Mouse (Mus musculus) kidney, embryonic 15.5 days (tissue): ENCODE measurements around the gene Ddi2. TPM values are rescaled to one million over a fixed set of nuclear protein-coding genes. Genes with fewer than 3 reads are reported as not detected.

Source experiments
- ATAC-seq: fragments of 200-750 bp; cut with Nextera tagmentation; replicated peaks from 2 replicates; pipeline ENCODE4 v1.8.0; 2017; ENCODE audit warnings: moderate TSS enrichment; ENCODE audit not compliant: low FRiP score
- H3K27ac ChIP-seq: fragments of 300-500 bp; sonication (generic); 2 replicates; pipeline ENCODE4 v1.5.1; 2015; ENCODE audit warnings: mild to moderate bottlenecking, inconsistent platforms
- H3K27me3 ChIP-seq: fragments of 300-500 bp; sonication (generic); 2 replicates; pipeline ENCODE4 v1.6.1; 2015; ENCODE audit warnings: inconsistent platforms
- H3K36me3 ChIP-seq: fragments of 300-500 bp; sonication (generic); 2 replicates; pipeline ENCODE4 v1.6.1; 2015; ENCODE audit warnings: inconsistent platforms
- H3K4me1 ChIP-seq: fragments of 300-500 bp; sonication (generic); 2 replicates; pipeline ENCODE4 v1.6.1; 2015; ENCODE audit warnings: inconsistent platforms
- H3K4me2 ChIP-seq: fragments of 300-500 bp; sonication (generic); 2 replicates; pipeline ENCODE4 v1.6.1; 2015; ENCODE audit warnings: moderate library complexity, mild to moderate bottlenecking, inconsistent platforms
- H3K4me3 ChIP-seq: fragments of 300-500 bp; sonication (generic); replicated peaks from 2 replicates; pipeline ENCODE4 v1.5.1; 2015; ENCODE audit warnings: mild to moderate bottlenecking, inconsistent platforms
- H3K9ac ChIP-seq: fragments of 300-500 bp; sonication (generic); 2 replicates; pipeline ENCODE4 v1.6.1; 2015; ENCODE audit warnings: mild to moderate bottlenecking, inconsistent platforms
- H3K9me3 ChIP-seq: fragments of 300-500 bp; sonication (generic); replicated peaks from 2 replicates; pipeline ENCODE4 v1.6.1; 2016; ENCODE audit warnings: inconsistent platforms
- WGBS: fragments of 180-500 bp; shearing (Covaris S2); methylation state at CpG from one replicate; pipeline ENCODE4 v1.1.7; 2015; ENCODE audit warnings: mixed read lengths; 5-methylcytosine and 5-hydroxymethylcytosine counted together
- polyA plus RNA-seq: library from polyadenylated mRNA; unstranded; fragments of >200 nt; fragmentation: Nextera tagmentation; extraction: Ambion mirVana; gene quantifications from 2 replicates; pipeline ENCODE4 v1.2.1, GENCODE M21; 2015

Ddi2 gene
- polyA plus RNA-seq, 1 experiment from 2014 or later, result 21.8 TPM

- H3K9me3 ChIP-seq, result no peaks in the 10 kb centered on the region
- H3K4me2 ChIP-seq, result no peak overlapping the region
- peaks cover 30% of the 10 kb centered on the region for H3K36me3 ChIP-seq
- ATAC-seq, result no peak
- 68% methylated on average over 6 of the region's 6 CpGs for WGBS
- H3K27ac ChIP-seq, result no peak overlapping the region
- no peak overlapping the region for H3K4me3 ChIP-seq
- no peaks in the 10 kb centered on the region for H3K4me1 ChIP-seq
- H3K9ac ChIP-seq, result no peak overlapping the region
- no peaks in the 10 kb centered on the region for H3K27me3 ChIP-seq
Observed at GRCm38 (mm10) chr4:141758874-141759542, 35.8 kb upstream of the Ddi2 start.

DNA sequence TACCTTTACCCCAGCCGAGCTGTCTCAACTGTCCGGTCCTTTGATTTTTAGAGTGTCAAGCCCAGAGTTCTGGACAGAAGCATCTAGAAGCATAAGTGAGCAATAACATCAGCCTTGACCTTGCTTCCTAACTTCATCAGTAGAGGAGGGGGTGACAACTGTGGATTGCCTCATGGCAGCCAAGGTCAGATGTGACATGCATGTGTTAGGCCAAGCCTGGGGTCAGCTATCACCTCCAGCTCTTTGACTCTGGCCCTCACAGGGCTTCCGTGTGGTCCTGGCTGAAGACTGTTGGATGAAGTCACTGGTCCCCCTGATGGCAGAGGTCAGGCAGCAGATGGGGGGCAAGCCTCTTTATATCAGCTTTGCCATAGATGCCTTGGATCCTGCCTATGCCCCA is 33.9 kb upstream of the Ddi2 start:
- H3K4me1 ChIP-seq, result no peaks in the 10 kb centered on the region
- WGBS, result 90% methylated on average over 3 of the region's 3 CpGs
- H3K9ac ChIP-seq, result no peak overlapping the region
- no peaks in the 10 kb centered on the region for H3K27me3 ChIP-seq
- no peaks in the 10 kb centered on the region for H3K9me3 ChIP-seq
- no peak overlapping the region for H3K4me2 ChIP-seq
- H3K27ac ChIP-seq, result no peak overlapping the region
- H3K36me3 ChIP-seq, result peaks cover 11% of the 10 kb centered on the region
- H3K4me3 ChIP-seq, result no peak overlapping the region
- no peak for ATAC-seq

DNA sequence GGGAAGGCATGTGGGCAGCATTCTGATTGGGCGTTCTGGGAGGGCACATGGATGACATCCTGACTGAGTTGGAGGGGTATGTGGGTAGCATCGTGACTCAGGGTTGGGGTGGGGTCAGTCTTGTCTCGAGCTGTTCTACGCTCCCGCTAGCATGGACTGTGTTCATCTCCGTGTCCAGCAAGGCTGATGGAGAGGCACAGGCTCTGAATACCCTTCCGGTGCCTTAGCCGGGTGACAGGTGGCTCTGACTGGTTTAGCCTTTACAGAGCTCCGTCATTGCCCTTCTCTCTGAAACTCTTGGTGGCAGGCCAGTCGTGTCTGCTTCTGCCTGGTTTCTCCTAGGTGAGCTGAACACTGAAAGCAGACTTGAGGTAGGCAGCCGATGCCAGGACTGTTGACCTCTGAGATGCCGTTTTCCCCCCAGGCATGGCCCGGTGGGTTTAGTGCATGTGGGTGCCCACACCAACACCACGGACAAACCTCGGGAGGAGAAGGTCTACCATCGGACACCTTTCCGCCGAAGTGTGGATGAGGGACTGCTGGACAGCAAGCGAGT is 32.2 kb upstream of the Ddi2 start:
- ATAC-seq, result no peak

GRCm38 (mm10) chr4:141752076-141752421 is 28.8 kb upstream of the Ddi2 start:
- 4% methylated on average over 4 of the region's 4 CpGs for WGBS
- H3K9ac ChIP-seq, result no peak overlapping the region
- H3K4me2 ChIP-seq, result no peak overlapping the region
- 0 out of 2 replicates have a peak, but pooled peaks cover 3% of the 10 kb centered on the region for H3K27me3 ChIP-seq
- H3K9me3 ChIP-seq, result no peaks in the 10 kb centered on the region
- peak overlapping the region; percentile 13; the same call in 1 of the 2 replicates for H3K27ac ChIP-seq
- peak; percentile 86 for ATAC-seq
- no peaks in the 10 kb centered on the region for H3K36me3 ChIP-seq
- H3K4me3 ChIP-seq, result no peak overlapping the region
- peaks cover 5% of the 10 kb centered on the region; the same call in 1 of the 2 replicates for H3K4me1 ChIP-seq

More for the DNA sequence above, 32.2 kb upstream of the Ddi2 start:
- H3K9me3 ChIP-seq, result no peaks in the 10 kb centered on the region
- no peak overlapping the region for H3K27ac ChIP-seq
- H3K36me3 ChIP-seq, result no peaks in the 10 kb centered on the region
- H3K4me1 ChIP-seq, result 0 out of 2 replicates have a peak, but pooled peaks cover 3% of the 10 kb centered on the region
- H3K4me3 ChIP-seq, result no peak overlapping the region
- H3K9ac ChIP-seq, result no peak overlapping the region
- no peak overlapping the region for H3K4me2 ChIP-seq
- no peaks in the 10 kb centered on the region for H3K27me3 ChIP-seq
- WGBS, result 89% methylated on average over 19 of the region's 19 CpGs

DNA sequence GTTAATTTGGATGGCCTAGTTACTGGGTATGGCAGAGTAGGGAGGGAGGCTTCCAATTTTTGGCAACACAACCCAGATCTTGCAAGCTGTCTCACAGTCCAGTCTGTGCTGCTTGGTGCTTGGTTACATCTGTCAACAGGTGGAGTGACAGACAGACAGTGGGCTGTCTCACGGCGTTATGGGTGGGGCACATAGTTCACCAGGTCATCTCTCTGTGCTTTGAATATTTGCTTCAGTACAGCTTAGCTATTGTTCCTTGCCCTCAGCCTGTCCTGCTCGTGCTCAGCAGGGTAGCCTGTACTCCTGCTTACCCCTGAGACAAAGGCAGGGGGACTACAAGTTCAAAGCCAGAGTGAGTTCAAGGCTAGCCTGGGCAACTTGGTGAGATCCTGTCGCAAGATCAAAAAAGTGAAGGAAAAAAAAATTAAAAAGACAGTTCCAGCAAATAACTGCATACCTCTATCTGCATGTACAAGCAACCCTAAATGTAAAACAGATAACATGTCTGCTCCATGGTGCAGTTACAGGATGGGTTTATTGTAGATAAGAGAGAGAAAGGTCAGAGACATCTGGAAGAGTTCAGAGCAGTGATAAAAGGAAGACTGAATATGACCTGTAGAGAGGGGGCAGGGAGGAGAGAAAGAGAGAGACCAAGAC is 28.3 kb upstream of the Ddi2 start:
- no peak overlapping the region for H3K4me3 ChIP-seq
- no peak overlapping the region for H3K4me2 ChIP-seq
- WGBS, result 54% methylated on average over 4 of the region's 4 CpGs
- no peaks in the 10 kb centered on the region for H3K9me3 ChIP-seq
- H3K27me3 ChIP-seq, result 0 out of 2 replicates have a peak, but pooled peaks cover 8% of the 10 kb centered on the region
- ATAC-seq, result peak; percentile 83
- H3K4me1 ChIP-seq, result peaks cover 10% of the 10 kb centered on the region; the same call in 1 of the 2 replicates
- H3K9ac ChIP-seq, result no peak overlapping the region
- H3K36me3 ChIP-seq, result no peaks in the 10 kb centered on the region
- peak overlapping the region; percentile 13; the same call in 1 of the 2 replicates for H3K27ac ChIP-seq

DNA sequence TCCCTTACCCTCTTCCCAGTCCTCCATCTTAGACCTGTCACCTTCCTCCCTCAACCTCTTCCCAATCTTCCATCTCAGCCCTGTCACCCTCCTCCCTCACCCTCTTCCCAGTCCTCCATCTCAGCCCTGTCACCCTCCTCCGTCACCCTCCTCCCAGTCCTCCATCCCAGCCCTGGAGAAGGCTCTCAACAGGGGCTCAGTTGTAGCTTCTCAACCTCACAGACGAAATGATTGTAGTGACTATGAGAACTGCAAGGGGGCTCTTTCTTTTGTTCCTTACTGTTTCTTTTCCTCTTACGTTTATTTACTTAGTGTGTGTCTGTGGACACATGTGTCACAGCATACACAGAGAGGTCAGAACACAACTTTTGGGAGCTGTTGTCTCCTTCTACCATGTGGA is 27.6 kb upstream of the Ddi2 start:
- H3K4me1 ChIP-seq, result peaks cover 12% of the 10 kb centered on the region; the same call in 1 of the 2 replicates
- H3K36me3 ChIP-seq, result no peaks in the 10 kb centered on the region
- no peak overlapping the region for H3K27ac ChIP-seq
- 0 out of 2 replicates have a peak, but pooled peaks cover 9% of the 10 kb centered on the region for H3K27me3 ChIP-seq
- WGBS, result 65% methylated on average over 3 of the region's 3 CpGs
- ATAC-seq, result no peak
- H3K4me2 ChIP-seq, result no peak overlapping the region
- no peak overlapping the region for H3K9ac ChIP-seq
- H3K9me3 ChIP-seq, result no peaks in the 10 kb centered on the region
- H3K4me3 ChIP-seq, result no peak overlapping the region

DNA sequence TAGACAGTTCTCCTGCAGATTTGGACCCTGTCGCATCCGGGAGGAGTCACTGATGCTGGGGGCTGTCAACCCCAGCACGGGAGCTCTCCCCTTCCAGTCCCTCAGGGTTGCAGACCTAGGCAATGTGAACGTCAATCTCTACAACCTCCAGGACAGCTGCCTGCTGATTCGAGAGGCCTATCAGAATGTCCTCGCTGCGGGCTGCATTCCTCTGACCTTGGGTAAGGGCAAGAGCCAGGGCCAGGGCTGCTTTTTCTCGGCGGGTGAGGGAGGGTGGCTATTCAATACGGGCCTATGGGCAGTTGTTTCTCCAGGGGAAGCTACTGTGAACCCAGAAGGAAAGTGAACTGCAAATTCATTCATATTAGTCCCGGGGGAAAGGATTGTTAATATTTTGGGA is 26.3 kb upstream of the Ddi2 start:
- no peaks in the 10 kb centered on the region for H3K36me3 ChIP-seq
- 0 out of 2 replicates have a peak, but pooled peaks cover 9% of the 10 kb centered on the region for H3K27me3 ChIP-seq
- no peaks in the 10 kb centered on the region for H3K9me3 ChIP-seq
- peaks cover 12% of the 10 kb centered on the region; the same call in 1 of the 2 replicates for H3K4me1 ChIP-seq
- no peak overlapping the region for H3K27ac ChIP-seq
- no peak overlapping the region for H3K9ac ChIP-seq
- no peak overlapping the region for H3K4me2 ChIP-seq
- no peak overlapping the region for H3K4me3 ChIP-seq
- ATAC-seq, result no peak
- 44% methylated on average over 11 of the region's 11 CpGs for WGBS

- peak within 1 kb of the TSS; percentile 41 for H3K4me2 ChIP-seq
- no peaks in the 10 kb centered on the region for H3K9me3 ChIP-seq
- ATAC-seq, result no peak
- H3K4me1 ChIP-seq, result peaks cover 15% of the 10 kb centered on the region
- H3K27ac ChIP-seq, result no peak within 1 kb of the TSS
- 0 out of 2 replicates have a peak, but pooled peaks cover 9% of the 10 kb centered on the region for H3K27me3 ChIP-seq
- 20% methylated on average over 25 of the region's 25 CpGs for WGBS
- H3K4me3 ChIP-seq, result no peak within 1 kb of the TSS
- no peak within 1 kb of the TSS for H3K9ac ChIP-seq
- H3K36me3 ChIP-seq, result no peaks in the 10 kb centered on the region
Observed at GRCm38 (mm10) chr4:141746578-141747346, 23.5 kb upstream of the Ddi2 start, which contains the start of gene Agmat. TSS of gene Agmat (plus strand) at chr4:141746672.

DNA sequence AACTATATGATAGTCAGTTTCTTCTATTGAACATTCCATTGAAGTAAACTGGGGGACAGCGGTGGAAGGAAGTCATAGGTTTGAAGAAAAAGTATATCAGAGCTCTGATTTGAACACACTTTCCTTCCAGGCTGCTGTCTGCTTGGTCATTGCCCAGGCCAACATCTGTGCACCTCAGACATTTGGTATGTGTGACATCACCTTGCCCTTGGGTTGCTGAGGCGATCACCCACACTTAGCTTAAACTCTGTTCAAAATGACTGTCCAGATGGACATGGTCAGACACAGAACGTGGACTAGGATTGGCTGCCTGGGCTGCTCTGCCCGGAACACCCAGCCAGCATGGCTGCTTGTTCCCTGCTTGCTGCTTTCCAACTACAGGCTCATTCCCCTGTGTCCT is 19.2 kb upstream of the Ddi2 start:
- Histone ChIP-seq H3K9ac (no peak overlapping the region), H3K4me2 (no peak overlapping the region), H3K36me3 (no peaks in the 10 kb centered on the region), H3K4me1 (peaks cover 17% of the 10 kb centered on the region), H3K27me3 (0 out of 2 replicates have a peak, but pooled peaks cover 9% of the 10 kb centered on the region), H3K27ac (peak overlapping the region; percentile 69), H3K4me3 (no peak overlapping the region), H3K9me3 (no peaks in the 10 kb centered on the region)
- WGBS, result 88% methylated on average over 4 of the region's 4 CpGs
- ATAC-seq, result no peak

DNA sequence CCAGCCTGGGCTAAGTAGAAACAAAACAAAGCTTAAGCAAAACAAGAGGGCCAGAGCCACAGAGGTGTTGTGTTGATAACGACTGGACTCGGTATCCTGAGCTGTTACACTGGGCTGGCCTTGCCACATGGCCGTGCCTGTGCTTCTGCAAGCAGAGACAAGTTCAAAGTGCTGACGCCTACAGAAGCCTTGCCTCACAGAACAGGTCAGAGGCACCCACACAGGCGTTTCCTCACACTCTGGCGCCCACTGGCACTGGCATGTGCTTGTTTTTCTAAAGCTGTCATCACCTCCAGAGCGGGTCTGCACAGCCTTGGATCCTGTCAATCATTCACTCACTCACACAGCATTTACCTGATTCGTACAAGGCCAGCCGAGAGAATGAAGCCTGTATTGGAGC is 18.6 kb upstream of the Ddi2 start:
- no peaks in the 10 kb centered on the region for H3K36me3 ChIP-seq
- no peaks in the 10 kb centered on the region for H3K9me3 ChIP-seq
- H3K4me3 ChIP-seq, result no peak overlapping the region
- H3K4me1 ChIP-seq, result peaks cover 13% of the 10 kb centered on the region
- 44% methylated on average over 9 of the region's 9 CpGs for WGBS
- H3K27ac ChIP-seq, result peak overlapping the region; percentile 69
- H3K27me3 ChIP-seq, result 0 out of 2 replicates have a peak, but pooled peaks cover 4% of the 10 kb centered on the region
- peak; percentile 92 for ATAC-seq
- H3K4me2 ChIP-seq, result no peak overlapping the region
- H3K9ac ChIP-seq, result no peak overlapping the region

- no peak overlapping the region for H3K27ac ChIP-seq
- no peaks in the 10 kb centered on the region for H3K27me3 ChIP-seq
- H3K36me3 ChIP-seq, result no peaks in the 10 kb centered on the region
- H3K4me2 ChIP-seq, result no peak overlapping the region
- WGBS, result 79% methylated on average over 8 of the region's 8 CpGs
- no peak overlapping the region for H3K9ac ChIP-seq
- no peak overlapping the region for H3K4me3 ChIP-seq
- H3K4me1 ChIP-seq, result peaks cover 19% of the 10 kb centered on the region
- ATAC-seq, result no peak
- H3K9me3 ChIP-seq, result no peaks in the 10 kb centered on the region
Observed at GRCm38 (mm10) chr4:141738015-141738414, 14.8 kb upstream of the Ddi2 start.
